12 mouse cellular contexts compared by ENCODE assay signal in genomic region chr10:61312754-61313153, GRCm38 (mm10). TPM values are rescaled to one million over a fixed set of nuclear protein-coding genes. Genes with fewer than 3 reads are reported as not detected.
A peak's percentile ranks its signal among the peaks of the same experiment; 100 is the strongest.
DNase-seq lines count a peak whose midpoint lies in the region; ATAC-seq lines count a peak whose summit lies in the region.
"Had no signal": no experiment of that assay in that cellular context is flagged by ENCODE, and none has a peak within 500 bp of the region (broad histone marks: within the 10 kb centered on the region; RNA-seq: fewer than 3 reads in every experiment).

No protein-coding gene starts in this region.

- no peak overlapping the region for H3K4me3 ChIP-seq in forebrain, embryonic 11.5 days (ENCODE audit: low read depth, low read length)
- no peak overlapping the region for H3K4me3 ChIP-seq in forebrain, embryonic 16.5 days (replicated peaks; ENCODE audit: low read length)
- no peak overlapping the region for H3K4me3 ChIP-seq in limb, embryonic 13.5 days
- H3K4me3 ChIP-seq: forebrain, embryonic 10.5 days had no signal

- H3K9me3 ChIP-seq in forebrain, embryonic 11.5 days (ENCODE audit: control insufficient read depth, low read length), result no peaks in the 10 kb centered on the region
- H3K9me3 ChIP-seq in forebrain, embryonic 16.5 days (ENCODE audit: control insufficient read depth, low read length), result no peaks in the 10 kb centered on the region
- no peaks in the 10 kb centered on the region for H3K9me3 ChIP-seq in limb, embryonic 13.5 days
- H3K9me3 ChIP-seq: forebrain, embryonic 10.5 days had no signal

- no peak for ATAC-seq in forebrain, embryonic 11.5 days (replicated peaks; ENCODE audit: low FRiP score)
- no peak for ATAC-seq in forebrain, embryonic 16.5 days
- ATAC-seq in limb, embryonic 13.5 days (ENCODE audit: low FRiP score, low read depth), result 0 out of 2 replicates have a peak, but pooled peaks have one; percentile 21
- ATAC-seq: midbrain, embryonic 16.5 days had no signal

- H3K36me3 ChIP-seq in forebrain, embryonic 11.5 days (ENCODE audit: control insufficient read depth, insufficient read depth, low read length), result no peaks in the 10 kb centered on the region
- no peaks in the 10 kb centered on the region for H3K36me3 ChIP-seq in forebrain, embryonic 16.5 days (ENCODE audit: control insufficient read depth, insufficient read depth)
- H3K36me3 ChIP-seq in limb, embryonic 13.5 days, result no peaks in the 10 kb centered on the region
- H3K36me3 ChIP-seq: forebrain, embryonic 10.5 days had no signal

- H3K27ac ChIP-seq in forebrain, embryonic 11.5 days (ENCODE audit: low read depth, low read length), result no peak overlapping the region
- no peak overlapping the region for H3K27ac ChIP-seq in forebrain, embryonic 16.5 days (ENCODE audit: low read length)
- no peak overlapping the region for H3K27ac ChIP-seq in limb, embryonic 13.5 days
- H3K27ac ChIP-seq: forebrain, embryonic 10.5 days had no signal

- peak; percentile 21 for DNase-seq in forebrain, embryonic 11.5 days (ENCODE audit: low spot score)
- DNase-seq in lung, postnatal 36 days, result peak; percentile 53
- no peak for DNase-seq in lung, postnatal 25 days (ENCODE audit: low spot score)
- DNase-seq in testis, postnatal 10 days (ENCODE audit: low spot score), result no peak
- DNase-seq in right cerebral cortex, postnatal 4 days, result no peak
- no peak for DNase-seq in ovary, postnatal 10 days (ENCODE audit: low spot score)
- DNase-seq: cerebellum, postnatal 36 days; gastrocnemius, postnatal 36 days had no signal

- no peaks in the 10 kb centered on the region; the same call in 1 of the 2 replicates for H3K27me3 ChIP-seq in forebrain, embryonic 11.5 days (ENCODE audit: control insufficient read depth, insufficient read depth, low read length)
- no peaks in the 10 kb centered on the region for H3K27me3 ChIP-seq in forebrain, embryonic 16.5 days (replicated peaks; ENCODE audit: control insufficient read depth, insufficient read depth, low read length)
- no peaks in the 10 kb centered on the region for H3K27me3 ChIP-seq in limb, embryonic 13.5 days

- 72% methylated on average over 7 of the region's 7 CpGs for WGBS in forebrain, embryonic 11.5 days
- WGBS in forebrain, embryonic 16.5 days, result 84% methylated on average over 7 of the region's 7 CpGs
- 14% methylated on average over 7 of the region's 7 CpGs for WGBS in limb, embryonic 13.5 days

- 0 out of 2 replicates have a peak, but pooled peaks cover 3% of the 10 kb centered on the region for H3K4me1 ChIP-seq in forebrain, embryonic 11.5 days (replicated peaks; ENCODE audit: control insufficient read depth, insufficient read depth, low read length)
- H3K4me1 ChIP-seq in forebrain, embryonic 16.5 days (replicated peaks; ENCODE audit: control insufficient read depth, insufficient read depth, low read length), result no peaks in the 10 kb centered on the region
- H3K4me1 ChIP-seq in limb, embryonic 13.5 days, result peaks cover 38% of the 10 kb centered on the region

- H3K9ac ChIP-seq in forebrain, embryonic 11.5 days (ENCODE audit: low read length), result no peak overlapping the region
- no peak overlapping the region for H3K9ac ChIP-seq in forebrain, embryonic 16.5 days (replicated peaks; ENCODE audit: low read depth, low read length)
- H3K9ac ChIP-seq in limb, embryonic 13.5 days, result no peak overlapping the region

- no peak overlapping the region for H3K4me2 ChIP-seq in forebrain, embryonic 11.5 days (ENCODE audit: low read depth, low read length, severe bottlenecking)
- H3K4me2 ChIP-seq in forebrain, embryonic 16.5 days (ENCODE audit: low read length), result no peak overlapping the region
- H3K4me2 ChIP-seq in limb, embryonic 13.5 days (replicated peaks), result no peak overlapping the region

RNA-seq across cellular contexts. Expression of gene Prf1, which starts 15.1 kb away (rescaled TPM):
- polyA plus RNA-seq in forebrain, embryonic 11.5 days (2014; fragmentation: Nextera tagmentation; extraction: Ambion mirVana), result not detected in 2 replicates
- polyA plus RNA-seq in forebrain, embryonic 16.5 days (2015; fragmentation: Nextera tagmentation; extraction: Ambion mirVana), result not detected in 2 replicates
- 0.05 TPM in 1 of 2 replicates, not detected in the other for polyA plus RNA-seq in limb, embryonic 13.5 days (2015; fragmentation: Nextera tagmentation; extraction: Ambion mirVana)
- polyA plus RNA-seq: forebrain, embryonic 10.5 days; midbrain, embryonic 16.5 days had no signal

RNA-seq across cellular contexts. Expression of gene Adamts14, which starts 39.5 kb away (rescaled TPM):
- polyA plus RNA-seq in forebrain, embryonic 11.5 days (2014; fragmentation: Nextera tagmentation; extraction: Ambion mirVana), result 0.56 and 0.60 TPM in 2 replicates
- polyA plus RNA-seq in forebrain, embryonic 16.5 days (2015; fragmentation: Nextera tagmentation; extraction: Ambion mirVana), result 0.10 and 0.27 TPM in 2 replicates
- polyA plus RNA-seq in limb, embryonic 13.5 days (2015; fragmentation: Nextera tagmentation; extraction: Ambion mirVana), result 2.1 and 2.8 TPM in 2 replicates

Comparison
In these comparisons a context has a peak if more than half of its experiments do, and no peak if none do; other contexts are left out.
1. DNase-seq: peak in forebrain, embryonic 11.5 days (single experiment) and lung, postnatal 36 days (single experiment); none in lung, postnatal 25 days (single experiment), testis, postnatal 10 days (single experiment), right cerebral cortex, postnatal 4 days (single experiment) and ovary, postnatal 10 days (single experiment).